Mouse (Mus musculus) adrenal gland, adult (tissue): ENCODE results near the gene Gm6096.
A peak's percentile ranks its signal among the peaks of the same experiment; 100 is the strongest.

Experiments used
- DNase-seq, 2 experiments: peaks; one replicate each; pipeline ENCODE4 v3.0.0; 2022 to 2023; ENCODE audit warnings: low spot score in 1 of 2; ENCODE audit not compliant: inconsistent age in 2 of 2

The Gm6096 gene

GRCm38 (mm10) chr7:34234610-34235561 lies 16.0 kb upstream of the Gm6096 start:
- DNase-seq, result peak in 1 of 2 experiments; percentile 56

- no peak for DNase-seq
Measured at GRCm38 (mm10) chr7:34235602-34236001, 15.2 kb upstream of the Gm6096 start.

GRCm38 (mm10) chr7:34238086-34238485 lies 12.8 kb upstream of the Gm6096 start:
- no peak for DNase-seq

- no peak for DNase-seq
Measured at GRCm38 (mm10) chr7:34242176-34242575, 8.7 kb upstream of the Gm6096 start.

- DNase-seq, result no peak
Measured at GRCm38 (mm10) chr7:34246870-34247499, 3.9 kb upstream of the Gm6096 start.

GRCm38 (mm10) chr7:34252030-34252429 lies 1.2 kb downstream of the Gm6096 start:
- DNase-seq, result peak in 1 of 2 experiments; percentile 71

GRCm38 (mm10) chr7:34255137-34255536 lies 4.3 kb downstream of the Gm6096 start:
- DNase-seq, result no peak

- DNase-seq, result no peak
Measured at GRCm38 (mm10) chr7:34255916-34256315, 5.1 kb downstream of the Gm6096 start.

- no peak for DNase-seq
Measured at GRCm38 (mm10) chr7:34257279-34257678, 6.4 kb downstream of the Gm6096 start.

GRCm38 (mm10) chr7:34258407-34258806 lies 7.6 kb downstream of the Gm6096 start:
- DNase-seq, result no peak

- DNase-seq, result no peak
Measured at GRCm38 (mm10) chr7:34263437-34263836, 12.6 kb downstream of the Gm6096 start.

GRCm38 (mm10) chr7:34265876-34266346 lies 15.1 kb downstream of the Gm6096 start:
- DNase-seq, result peak; percentile 73 to 93

- DNase-seq, result peak in 1 of 2 experiments; percentile 70
Measured at GRCm38 (mm10) chr7:34266421-34266820, 15.6 kb downstream of the Gm6096 start.

GRCm38 (mm10) chr7:34268463-34268862 lies 17.6 kb downstream of the Gm6096 start:
- no peak for DNase-seq

- no peak for DNase-seq
Measured at GRCm38 (mm10) chr7:34272465-34272864, 21.6 kb downstream of the Gm6096 start.

- DNase-seq, result no peak
Measured at GRCm38 (mm10) chr7:34276066-34276465, 25.2 kb downstream of the Gm6096 start.

GRCm38 (mm10) chr7:34277656-34278055 lies 26.8 kb downstream of the Gm6096 start:
- DNase-seq, result no peak

GRCm38 (mm10) chr7:34290450-34291151 lies 39.8 kb downstream of the Gm6096 start:
- DNase-seq, result peak in 1 of 2 experiments; percentile 31

GRCm38 (mm10) chr7:34291265-34291664 lies 40.4 kb downstream of the Gm6096 start:
- DNase-seq, result no peak

- DNase-seq, result peak in 1 of 2 experiments; percentile 57
Measured at GRCm38 (mm10) chr7:34292633-34293032, 41.8 kb downstream of the Gm6096 start.

- no peak for DNase-seq
Measured at GRCm38 (mm10) chr7:34296124-34296523, 45.3 kb downstream of the Gm6096 start.
